Mouse (Mus musculus) adrenal gland, adult 8-10 months (tissue): Measurements from ENCODE around the gene Ets1. TPM values are rescaled to one million over a fixed set of nuclear protein-coding genes. Genes with fewer than 3 reads are reported as not detected.

Source experiments
- DNase-seq: peaks from one replicate; pipeline ENCODE4 v3.0.0; 2022
- total RNA-seq, 4 experiments: library from RNA; stranded (reverse); gene quantifications; 2 replicates each; pipeline ENCODE4 v1.2.4; 2022

The Ets1 gene
- total RNA-seq, 4 experiments from 2014 or later, result 21.2 to 39.9 (median 34.8) TPM

DNA sequence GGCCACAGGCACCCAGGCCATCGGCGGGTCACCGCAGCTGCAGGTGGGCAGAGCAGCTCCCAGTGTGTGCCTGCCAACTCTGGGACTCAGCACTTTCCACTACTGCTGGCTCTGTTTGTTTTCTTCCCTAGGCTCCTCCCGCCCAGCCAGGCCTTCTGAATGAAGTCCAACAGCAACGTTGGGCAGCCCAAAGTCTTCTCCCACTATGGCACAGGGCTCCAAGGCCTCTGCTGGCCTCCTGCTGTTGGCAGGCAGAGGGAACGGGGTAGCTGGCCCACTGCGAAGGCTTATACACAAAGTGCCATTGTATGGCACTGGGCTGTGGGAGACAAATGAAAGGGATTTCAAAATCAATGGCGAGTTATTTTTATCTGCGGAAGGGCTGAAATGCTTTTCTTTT lies 128.4 kb downstream of the Ets1 start:
- DNase-seq, result no peak

DNA sequence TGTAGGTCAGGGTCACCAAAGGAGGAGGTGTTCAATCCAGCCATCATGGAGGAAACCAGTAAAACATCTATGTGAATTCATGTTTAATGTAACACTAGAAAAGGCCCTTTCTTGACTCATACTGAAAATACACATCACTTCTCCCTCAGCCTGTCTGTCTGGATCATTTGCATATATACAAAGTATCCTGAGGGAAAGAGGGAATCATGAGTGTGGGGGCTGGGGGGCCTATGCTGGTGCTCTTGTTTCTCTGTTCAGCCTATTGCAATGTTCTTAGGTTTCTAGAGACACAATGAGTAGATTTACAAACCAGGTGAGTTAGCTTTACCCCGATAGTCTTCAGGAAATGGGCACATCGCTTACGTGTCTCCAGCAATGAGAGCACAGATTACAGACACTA lies 129.1 kb downstream of the Ets1 start:
- DNase-seq, result no peak

DNA sequence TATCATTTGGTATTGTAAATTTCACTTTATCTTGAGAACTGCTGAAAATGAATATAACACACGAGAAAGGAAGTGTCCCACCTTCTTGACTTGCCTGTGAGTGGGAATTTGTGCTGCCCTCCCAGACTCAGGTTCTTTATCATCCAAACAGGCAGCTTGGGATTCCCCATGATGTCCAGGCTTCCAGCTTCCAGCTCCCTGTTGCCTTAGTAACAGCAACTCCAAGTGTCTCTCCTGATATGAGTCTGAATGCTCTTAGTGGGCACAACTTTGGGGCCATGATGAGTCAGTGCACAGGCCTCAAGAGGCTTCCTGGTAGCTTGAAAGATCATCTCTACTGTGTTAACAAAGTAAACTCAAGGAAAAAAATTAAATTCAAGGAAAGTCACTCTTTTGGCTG lies 142.8 kb downstream of the Ets1 start:
- DNase-seq, result no peak

DNA sequence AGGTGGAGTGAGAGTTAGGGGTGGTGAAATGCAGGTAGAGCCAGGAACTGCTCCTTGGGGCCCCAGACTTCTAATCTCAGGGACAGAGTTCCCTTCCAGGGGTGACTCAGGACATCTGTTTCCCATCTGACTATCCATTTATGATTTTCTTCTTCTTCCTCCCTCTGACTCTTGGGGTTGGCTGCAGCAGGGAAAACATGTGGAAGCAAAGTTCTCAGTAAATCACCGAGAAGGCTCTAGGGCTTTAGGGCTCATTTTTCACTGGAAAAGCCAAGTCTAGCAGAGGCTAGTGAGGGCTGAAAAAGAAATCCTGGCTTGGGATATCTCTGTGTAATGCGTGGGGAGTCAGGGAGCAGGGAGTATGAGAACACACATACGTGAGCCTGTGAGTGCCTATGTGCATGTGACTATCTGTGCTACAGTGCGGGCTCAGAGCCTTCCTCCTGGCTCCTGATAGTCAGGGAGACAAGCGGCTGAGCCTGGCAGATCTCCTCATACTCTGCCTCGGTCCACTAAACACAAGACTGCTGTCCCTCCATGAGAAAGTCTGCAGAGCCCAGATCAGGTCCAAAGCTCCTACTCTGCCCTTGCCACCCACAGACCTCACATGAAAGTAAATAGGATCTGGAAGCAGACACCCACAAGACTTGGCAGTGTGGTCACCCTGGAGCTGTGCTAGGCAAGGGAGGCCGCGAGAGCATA lies 146.5 kb downstream of the Ets1 start:
- DNase-seq, result no peak

DNA sequence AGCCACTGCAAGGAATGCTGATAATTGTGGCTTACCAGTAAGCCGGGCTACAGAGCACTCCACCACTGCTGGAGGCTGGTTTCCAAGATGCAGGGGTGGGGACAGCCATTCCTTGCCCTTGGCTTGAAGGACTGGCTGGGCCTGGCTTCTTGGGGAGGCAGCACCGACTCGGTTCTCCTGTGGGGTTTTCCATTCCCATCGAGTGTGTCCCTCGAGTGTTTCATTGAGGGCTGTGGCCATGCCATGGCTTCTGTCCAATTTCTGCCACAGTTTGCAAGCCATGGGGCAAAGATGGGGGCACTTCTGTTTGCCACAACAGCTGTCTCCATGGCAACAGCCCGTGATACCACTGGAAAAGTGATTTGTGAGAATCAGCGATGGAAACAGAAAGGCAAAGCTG lies 151.1 kb downstream of the Ets1 start:
- DNase-seq, result no peak

DNA sequence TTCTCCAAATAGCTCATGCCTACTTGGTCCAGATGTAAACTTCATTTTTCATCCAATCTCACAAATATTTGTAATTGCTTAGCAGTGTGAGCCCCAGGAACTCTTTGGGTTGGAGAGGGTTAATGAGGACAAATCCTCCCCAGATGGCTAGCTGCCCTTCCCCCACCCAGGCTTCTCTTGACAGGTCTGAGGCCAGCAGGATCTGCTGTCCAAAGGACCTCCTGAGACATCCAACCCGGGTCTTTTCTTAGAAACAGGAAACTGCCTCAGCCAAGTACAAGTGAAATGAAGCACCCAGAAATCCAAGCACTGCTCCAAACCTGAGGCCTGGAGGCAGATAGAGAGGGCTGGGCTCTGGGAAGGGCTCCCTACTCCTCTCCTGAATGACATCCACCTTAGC lies 151.6 kb downstream of the Ets1 start:
- no peak for DNase-seq

DNA sequence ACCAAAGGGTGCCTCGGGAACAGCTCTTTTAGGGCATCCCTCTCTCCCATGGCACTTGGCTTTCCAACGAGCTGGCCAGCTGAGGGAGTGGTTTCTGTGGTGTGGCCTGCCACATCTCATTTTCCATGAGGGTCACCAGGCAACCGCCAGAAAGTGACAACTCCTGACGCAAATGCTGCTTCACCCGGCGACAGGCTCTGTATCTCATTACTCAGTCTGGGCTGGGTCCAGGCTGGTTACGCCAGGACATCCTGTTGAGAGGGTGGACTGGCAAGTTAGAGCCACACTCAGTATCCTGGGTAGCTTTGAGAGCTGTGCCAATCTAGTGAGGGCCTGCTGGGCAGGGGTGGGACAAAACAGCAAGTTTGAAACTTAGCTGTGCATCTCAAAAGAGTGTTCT lies 153.3 kb downstream of the Ets1 start:
- peak; percentile 45 for DNase-seq

DNA sequence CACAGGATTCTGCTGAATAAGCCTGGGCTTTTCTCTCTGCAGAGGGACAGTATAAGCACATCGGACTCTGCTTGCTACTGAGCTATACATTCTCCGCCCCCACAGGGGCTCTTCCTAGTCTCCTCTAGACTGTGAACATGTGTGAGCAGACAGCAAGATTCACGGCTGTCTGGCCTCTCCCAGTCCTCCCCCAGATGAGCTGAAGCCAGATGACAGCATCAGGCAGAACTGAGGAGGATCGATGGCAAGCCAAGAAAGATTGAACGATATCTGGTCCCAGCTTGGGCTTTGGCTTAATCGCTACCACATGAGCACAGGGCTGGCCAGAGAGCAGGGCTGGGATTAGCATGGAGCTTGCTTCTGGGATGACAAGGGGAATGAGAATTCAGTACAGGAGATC lies 155.7 kb downstream of the Ets1 start:
- no peak for DNase-seq

DNA sequence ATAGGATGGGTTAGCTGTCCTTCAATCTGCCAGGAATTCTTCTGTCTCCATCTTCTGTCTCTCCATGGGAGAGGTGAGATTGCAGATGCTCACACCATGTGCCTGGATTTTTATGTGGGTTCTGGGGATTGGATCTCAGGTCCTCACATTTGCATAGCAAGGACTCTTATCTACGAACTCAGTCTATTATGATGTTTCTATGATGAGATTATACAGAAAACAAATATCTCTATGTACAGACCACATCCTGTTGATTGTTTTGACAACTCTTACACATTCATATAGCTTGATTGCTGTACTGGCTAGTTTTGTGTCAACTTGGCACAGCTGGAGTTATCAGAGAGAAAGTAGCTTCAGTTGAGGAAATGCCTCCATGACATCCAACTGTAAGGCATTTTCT lies 162.2 kb downstream of the Ets1 start:
- DNase-seq, result no peak

DNA sequence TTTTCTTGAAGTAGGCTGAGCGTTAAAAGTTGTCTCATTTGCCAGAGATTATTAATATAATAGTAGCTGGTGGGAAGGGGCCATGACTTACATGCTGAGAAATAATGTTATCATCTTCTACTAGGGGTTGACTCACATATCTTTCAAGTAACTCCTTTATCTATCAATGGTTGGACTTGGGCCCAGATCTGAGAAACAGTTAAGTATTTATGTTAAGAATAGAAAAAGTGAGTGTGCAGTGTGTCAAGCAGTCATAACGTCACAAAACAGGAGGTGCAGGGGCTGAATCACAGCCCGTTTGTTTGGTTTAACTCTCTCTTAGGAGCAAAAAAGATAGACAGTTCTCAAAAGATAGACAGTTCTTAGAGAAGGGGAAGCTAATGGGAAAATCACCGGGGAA lies 170.1 kb downstream of the Ets1 start:
- DNase-seq, result no peak

Other genes starting within 250 kb of the Ets1 start
- gene Fli1, start 93.4 kb upstream of the Ets1 start, total RNA-seq, result 10 to 100 TPM; 12.0 to 20.5 (median 15.5) TPM